Mouse (Mus musculus) small intestine, adult 2 months (tissue): Measurements from ENCODE around the gene Dnah10. TPM values are rescaled to one million over a fixed set of nuclear protein-coding genes. Genes with fewer than 3 reads are reported as not detected.

Source experiments
- H3K27ac ChIP-seq: fragments of 200-500 bp; 2 replicates; pipeline ENCODE4 v1.5.1; 2012; ENCODE audit warnings: low read depth, low read length, control low read depth, inconsistent platforms; ENCODE audit not compliant: insufficient read depth
- H3K27me3 ChIP-seq: fragments of 200-500 bp; 2 replicates; pipeline ENCODE4 v1.6.1; 2012; ENCODE audit warnings: mild to moderate bottlenecking, moderate library complexity, low read length, inconsistent platforms; ENCODE audit not compliant: control insufficient read depth, insufficient read depth
- H3K36me3 ChIP-seq: fragments of 200-500 bp; 2 replicates; pipeline ENCODE4 v1.6.1; 2012; ENCODE audit warnings: mild to moderate bottlenecking, low read length, control low read depth, inconsistent platforms; ENCODE audit not compliant: control insufficient read depth, insufficient read depth
- H3K4me1 ChIP-seq: fragments of 200-500 bp; 2 replicates; pipeline ENCODE4 v1.6.1; 2012; ENCODE audit warnings: low read length, inconsistent platforms, mixed read lengths; ENCODE audit not compliant: control insufficient read depth, insufficient read depth, insufficient read length
- H3K4me3 ChIP-seq: fragments of 200-500 bp; 2 replicates; pipeline ENCODE4 v1.5.1; 2012; ENCODE audit warnings: low read depth, mild to moderate bottlenecking, control low read depth, inconsistent platforms, low read length, moderate library complexity
- CTCF ChIP-seq: fragments of 200-500 bp; IDR thresholded peaks from 2 replicates; pipeline ENCODE4 v1.5.1; 2012; ENCODE audit warnings: low read depth, mild to moderate bottlenecking, control low read depth, inconsistent platforms, low read length, moderate library complexity, mixed read lengths; ENCODE audit not compliant: insufficient replicate concordance, insufficient read length; ENCODE audit errors: extremely low read depth
- POLR2A ChIP-seq: fragments of 200-500 bp; IDR thresholded peaks from 2 replicates; pipeline ENCODE4 v1.6.1; 2012; ENCODE audit warnings: low read depth, mild to moderate bottlenecking, control low read depth, inconsistent platforms, low read length, moderate library complexity
- WGBS: fragments of 180-500 bp; shearing (Covaris S2); methylation state at CpG from one replicate; pipeline ENCODE4 v1.1.7; 2018; 5-methylcytosine and 5-hydroxymethylcytosine counted together
- polyA plus RNA-seq: library from polyadenylated mRNA; depleted of rRNA; stranded (reverse); fragments of >200 nt; gene quantifications from 2 replicates; pipeline ENCODE4 v1.2.3, GENCODE M21; 2012; rRNA removed

Gene Dnah10
- polyA plus RNA-seq, result 0.10 TPM in 2 replicates

DNA sequence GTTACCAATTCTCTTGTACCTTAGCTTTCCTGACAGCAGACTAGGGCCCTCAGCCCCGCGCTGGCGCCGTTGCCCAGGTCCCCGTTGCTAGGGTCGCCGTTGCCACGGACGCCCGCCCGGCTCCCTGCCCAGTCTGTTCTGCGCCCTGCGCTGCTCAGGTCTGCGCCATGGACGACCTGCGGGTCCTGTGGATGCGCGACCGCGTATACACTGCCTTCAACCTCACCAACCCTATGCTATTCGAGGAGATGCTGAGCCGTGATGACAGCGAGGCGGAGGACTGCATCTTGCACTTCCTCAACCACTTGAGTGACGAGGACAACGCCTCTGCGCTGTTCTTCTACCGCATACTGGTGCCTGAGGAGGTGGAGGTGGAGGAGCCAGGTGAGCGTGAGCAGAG is at the start of gene Dnah10:
Gene Dnah10 (plus strand): TSS at position 89 of the 400 bp plus-strand sequence.
- Histone ChIP-seq H3K4me1 (no peaks in the 10 kb centered on the region), H3K27ac (no peak within 1 kb of the TSS), H3K36me3 (peaks cover 28% of the 10 kb centered on the region), H3K4me3 (no peak within 1 kb of the TSS), H3K27me3 (no peaks in the 10 kb centered on the region)
- TF ChIP-seq CTCF (no peak), POLR2A (no peak)
- 21% methylated on average over 29 of the region's 29 CpGs for WGBS

DNA sequence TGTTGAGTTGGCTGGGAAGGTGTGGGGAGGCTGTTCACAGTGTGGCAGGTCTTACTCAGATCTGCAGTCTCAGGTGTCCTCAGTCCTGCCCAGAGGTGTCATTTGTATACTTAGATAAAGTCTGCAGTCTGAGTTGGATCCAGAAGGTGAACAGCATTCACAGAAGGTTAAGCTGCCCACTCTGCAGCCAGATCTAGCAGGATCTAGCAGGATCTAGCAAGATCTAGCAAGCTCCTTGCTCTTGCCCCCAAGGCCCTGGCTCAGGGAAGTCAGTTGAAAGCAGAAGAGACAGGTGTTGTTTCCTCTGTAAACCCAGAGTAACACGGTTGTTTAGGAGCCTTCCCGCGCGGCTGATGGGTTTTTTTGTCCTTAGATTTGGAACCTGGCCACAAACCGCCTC is 11.1 kb upstream of the Dnah10 start:
- Histone ChIP-seq H3K4me1 (no peaks in the 10 kb centered on the region; the same call in 1 of the 2 replicates), H3K36me3 (peaks cover 74% of the 10 kb centered on the region), H3K4me3 (no peak overlapping the region), H3K27ac (no peak overlapping the region), H3K27me3 (no peaks in the 10 kb centered on the region)
- 76% methylated on average over 5 of the region's 5 CpGs for WGBS
- TF ChIP-seq CTCF (no peak), POLR2A (no peak)

DNA sequence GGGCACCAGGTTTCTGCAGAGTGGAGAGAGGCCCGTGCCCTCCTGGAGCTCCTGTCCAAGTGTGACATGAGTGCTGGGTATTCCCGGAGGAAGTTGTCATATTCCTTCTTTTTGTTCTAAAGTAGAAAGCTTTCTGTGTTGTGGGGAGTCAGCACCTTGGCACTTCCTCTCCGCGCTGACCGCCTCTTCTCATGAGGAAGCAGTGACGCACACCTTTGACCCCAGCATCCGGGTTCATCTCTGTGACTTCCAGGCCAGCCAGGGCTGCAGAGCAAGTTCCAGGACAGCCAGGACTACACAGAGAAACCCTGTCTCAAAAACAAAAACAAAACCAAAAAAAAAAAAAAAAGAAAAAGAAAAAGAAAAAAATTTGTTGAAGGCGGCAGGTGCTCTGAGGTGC is 9.8 kb upstream of the Dnah10 start:
- TF ChIP-seq CTCF (no peak), POLR2A (no peak)
- H3K4me1 ChIP-seq, result no peaks in the 10 kb centered on the region; the same call in 1 of the 2 replicates
- peaks cover 88% of the 10 kb centered on the region for H3K36me3 ChIP-seq
- no peaks in the 10 kb centered on the region for H3K27me3 ChIP-seq
- no peak overlapping the region for H3K4me3 ChIP-seq
- no peak overlapping the region for H3K27ac ChIP-seq
- WGBS, result 76% methylated on average over 8 of the region's 8 CpGs

DNA sequence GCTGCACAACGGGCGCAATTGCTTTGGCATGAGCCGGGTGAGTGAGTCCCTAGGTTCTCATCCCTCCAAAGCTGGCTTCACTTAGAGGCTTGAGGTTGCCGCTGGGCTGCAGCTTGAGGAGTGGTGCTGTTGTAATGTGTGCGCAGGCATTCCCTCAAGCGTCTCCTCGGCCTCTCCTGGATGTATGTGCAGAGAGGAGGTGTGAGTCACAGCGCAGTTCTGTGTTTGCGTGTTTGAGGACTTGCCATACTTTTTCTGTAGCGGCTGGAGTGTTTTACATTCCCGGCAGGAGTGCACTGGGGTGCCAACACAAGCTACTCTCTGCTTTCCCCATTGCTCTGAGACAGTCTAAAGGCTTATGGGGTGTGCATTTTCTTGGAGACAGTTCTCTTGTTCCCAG is 6.9 kb upstream of the Dnah10 start:
- TF ChIP-seq CTCF (no peak), POLR2A (no peak)

DNA sequence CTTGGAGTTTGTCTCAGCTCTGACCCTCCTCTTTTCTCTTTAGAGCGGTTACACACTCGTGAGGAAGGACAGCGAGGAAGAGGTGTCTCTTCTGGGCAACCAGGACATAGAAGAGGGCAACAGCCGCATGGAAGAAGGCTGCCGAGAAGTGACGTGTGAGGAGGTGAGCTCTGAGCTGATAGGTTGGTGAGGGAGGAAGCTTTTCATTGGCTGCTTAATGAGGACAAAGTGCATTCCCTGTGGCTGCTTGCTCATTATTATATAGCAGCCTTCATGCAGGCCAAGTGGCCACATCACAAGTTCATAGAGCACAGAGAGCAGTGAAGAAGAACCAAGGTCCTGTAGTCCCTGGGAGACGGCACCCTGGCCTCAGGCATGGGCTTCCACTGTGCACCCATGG is 6.5 kb upstream of the Dnah10 start:
- whole genome bisulfite sequencing, result 70% methylated on average over 7 of the region's 7 CpGs
- TF ChIP-seq POLR2A (no peak), CTCF (no peak)

More for the DNA sequence above, 6.9 kb upstream of the Dnah10 start:
- H3K27me3 ChIP-seq, result no peaks in the 10 kb centered on the region
- H3K4me1 ChIP-seq, result no peaks in the 10 kb centered on the region; the same call in 1 of the 2 replicates
- peaks cover 83% of the 10 kb centered on the region for H3K36me3 ChIP-seq
- no peak overlapping the region for H3K27ac ChIP-seq
- WGBS, result 97% methylated on average over 11 of the region's 11 CpGs
- no peak overlapping the region for H3K4me3 ChIP-seq

DNA sequence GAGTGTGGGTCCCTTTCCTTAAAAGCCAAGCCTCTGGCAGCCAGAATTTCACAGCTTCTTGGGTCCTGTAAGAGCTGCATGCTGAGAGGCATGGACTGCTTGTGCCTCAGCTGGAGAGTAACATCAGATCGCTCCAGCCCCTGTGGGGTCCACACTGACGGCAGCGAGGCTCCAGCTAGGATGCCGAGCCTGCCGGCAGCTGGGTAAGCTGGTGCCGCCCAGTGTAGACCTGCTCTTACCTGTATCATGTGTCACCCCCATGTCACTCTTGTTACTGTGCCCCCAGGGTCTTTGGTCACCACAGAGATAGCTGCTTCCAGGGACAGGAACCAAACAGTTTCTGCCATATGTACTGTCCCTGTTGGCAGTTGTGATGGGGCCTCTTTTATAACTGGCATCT is 1.8 kb upstream of the Dnah10 start:
- Histone ChIP-seq H3K4me1 (no peaks in the 10 kb centered on the region; the same call in 1 of the 2 replicates), H3K4me3 (no peak overlapping the region), H3K27me3 (no peaks in the 10 kb centered on the region), H3K27ac (no peak overlapping the region), H3K36me3 (peaks cover 46% of the 10 kb centered on the region)
- no peak for TF ChIP-seq CTCF
- TF ChIP-seq POLR2A, result no peak
- 96% methylated on average over 6 of the region's 6 CpGs for WGBS

More for the DNA sequence above, 6.5 kb upstream of the Dnah10 start:
- no peak overlapping the region for H3K4me3 ChIP-seq
- H3K27ac ChIP-seq, result no peak overlapping the region
- H3K36me3 ChIP-seq, result peaks cover 83% of the 10 kb centered on the region
- no peaks in the 10 kb centered on the region for H3K27me3 ChIP-seq
- no peaks in the 10 kb centered on the region; the same call in 1 of the 2 replicates for H3K4me1 ChIP-seq

DNA sequence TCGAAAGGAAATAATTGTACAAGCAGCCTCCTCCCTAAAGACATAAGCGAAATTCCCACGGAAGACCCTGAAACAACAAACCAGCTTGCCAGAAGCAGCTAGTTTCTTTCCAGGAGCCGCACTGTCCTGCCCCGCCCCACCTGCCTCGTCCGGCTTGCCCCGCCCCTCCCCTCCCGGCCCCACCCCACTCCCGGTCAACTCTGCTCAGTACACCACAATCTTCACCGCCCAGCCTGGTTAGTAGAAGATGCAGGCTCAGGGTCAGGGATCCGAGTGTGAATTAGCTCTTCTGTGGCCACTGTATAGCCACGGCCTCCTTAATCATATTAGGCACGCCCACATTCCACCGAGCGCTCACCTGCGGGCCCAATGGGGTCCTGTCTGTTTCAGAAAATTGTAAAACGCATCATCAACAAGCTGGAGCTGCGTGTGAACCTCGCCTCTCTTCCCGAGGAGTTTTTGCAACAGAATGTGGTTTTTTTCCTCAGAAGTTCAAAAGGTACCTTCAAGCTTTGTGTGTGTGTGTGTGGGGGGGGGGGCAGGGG is 4.8 kb downstream of the Dnah10 start:
- no peak for TF ChIP-seq POLR2A
- no peak for TF ChIP-seq CTCF
- no peak overlapping the region for H3K27ac ChIP-seq
- peak overlapping the region; percentile 9 for H3K4me3 ChIP-seq
- no peaks in the 10 kb centered on the region for H3K36me3 ChIP-seq
- H3K27me3 ChIP-seq, result no peaks in the 10 kb centered on the region
- WGBS, result 6% methylated on average over 21 of the region's 21 CpGs
- H3K4me1 ChIP-seq, result no peaks in the 10 kb centered on the region
